Mouse (Mus musculus) cortical plate, adult 2 months (tissue): ENCODE data around the gene Actl6b. TPM values are rescaled to one million over a fixed set of nuclear protein-coding genes. Genes with fewer than 3 reads are reported as not detected.

ENCODE experiments used
- H3K27ac ChIP-seq: fragments of 200-500 bp; 2 replicates; pipeline ENCODE4 v1.5.1; 2012; ENCODE audit warnings: low read length, control low read depth, inconsistent platforms; ENCODE audit not compliant: insufficient read depth
- H3K4me1 ChIP-seq: fragments of 200-500 bp; 2 replicates; pipeline ENCODE4 v1.6.1; 2011; ENCODE audit warnings: low read length; ENCODE audit not compliant: control insufficient read depth, insufficient read depth
- H3K4me3 ChIP-seq: fragments of 200-500 bp; 2 replicates; pipeline ENCODE4 v1.5.1; 2011; ENCODE audit warnings: mild to moderate bottlenecking, low read length, control low read depth; ENCODE audit not compliant: insufficient read depth
- CTCF ChIP-seq: fragments of 200-500 bp; IDR thresholded peaks from 2 replicates; pipeline ENCODE4 v1.5.1; 2011; ENCODE audit warnings: mild to moderate bottlenecking, control low read depth, low read length; ENCODE audit not compliant: insufficient read depth; ENCODE audit errors: extremely low read depth
- POLR2A ChIP-seq: fragments of 200-500 bp; IDR thresholded peaks from 2 replicates; pipeline ENCODE4 v1.6.1; 2011; ENCODE audit warnings: mild to moderate bottlenecking, low read length, control low read depth; ENCODE audit not compliant: insufficient read depth; ENCODE audit errors: extremely low read depth
- polyA plus RNA-seq: library from polyadenylated mRNA; depleted of rRNA; stranded (reverse); fragments of >200 nt; gene quantifications from 2 replicates; pipeline ENCODE4 v1.2.3, GENCODE M21; 2012

Actl6b gene
- polyA plus RNA-seq, 1 experiment = 179 TPM

GRCm38 (mm10) chr5:137533117-137533827 lies 20.0 kb upstream of the Actl6b start, which contains the start of the genes Epo and Gnb2:
Gene Epo (minus strand): TSS chr5:137533242.
Gene Gnb2 (minus strand): TSS chr5:137533510.
- H3K4me1 ChIP-seq = peaks cover 2% of the 10 kb centered on the region; the same call in 1 of the 2 replicates
- no peak for TF ChIP-seq CTCF
- peak; percentile 81 for TF ChIP-seq POLR2A
- H3K27ac ChIP-seq = peak within 1 kb of the TSS; percentile 98
- peak within 1 kb of the TSS; percentile 93 for H3K4me3 ChIP-seq

DNA sequence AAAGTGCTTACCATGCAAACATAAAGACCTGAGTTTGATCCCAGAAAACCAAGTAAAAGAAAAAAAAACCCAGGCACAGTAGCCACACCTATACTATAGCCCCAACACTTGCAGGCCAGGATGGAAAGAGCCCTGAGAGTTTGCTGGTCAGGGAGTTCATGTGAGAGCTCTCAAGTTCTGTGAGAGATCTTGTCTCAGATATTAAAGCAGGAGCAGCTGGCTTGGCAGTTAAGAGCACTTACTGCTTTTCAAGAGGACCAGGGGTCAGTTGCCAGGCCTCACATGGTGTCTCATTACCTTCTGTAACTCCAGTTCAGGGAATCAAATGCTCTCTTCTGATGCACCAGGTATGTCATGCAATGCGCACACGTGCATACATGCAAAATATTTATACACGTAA lies 18.6 kb upstream of the Actl6b start:
- no peak overlapping the region for H3K27ac ChIP-seq
- no peak for TF ChIP-seq POLR2A
- no peak for TF ChIP-seq CTCF
- H3K4me3 ChIP-seq = no peak overlapping the region
- peaks cover 2% of the 10 kb centered on the region; the same call in 1 of the 2 replicates for H3K4me1 ChIP-seq

DNA sequence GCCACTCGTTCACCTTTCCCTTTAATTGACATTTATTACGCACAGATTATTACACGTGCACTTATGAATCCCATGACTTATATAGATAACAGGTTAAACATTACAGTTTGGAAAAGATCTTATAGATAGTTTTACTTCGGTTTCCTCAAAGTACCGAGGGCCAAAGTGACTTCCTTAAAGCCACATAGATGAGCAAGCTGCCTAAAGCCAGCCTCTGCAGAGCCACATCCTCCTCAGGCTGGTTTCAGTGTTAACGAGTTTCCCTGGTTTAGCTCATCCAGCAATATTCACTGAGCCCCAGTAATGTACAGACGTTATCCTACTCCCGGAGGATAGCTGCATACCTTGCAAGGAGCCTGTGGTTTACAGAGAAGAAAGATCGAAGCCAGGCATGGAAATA lies 18.0 kb upstream of the Actl6b start:
- Histone ChIP-seq H3K4me1 (no peaks in the 10 kb centered on the region; the same call in 1 of the 2 replicates), H3K4me3 (no peak overlapping the region), H3K27ac (no peak overlapping the region)
- TF ChIP-seq CTCF (no peak), POLR2A (no peak)

- Histone ChIP-seq H3K4me1 (no peaks in the 10 kb centered on the region; the same call in 1 of the 2 replicates), H3K27ac (no peak overlapping the region), H3K4me3 (no peak overlapping the region)
- TF ChIP-seq CTCF = no peak
- TF ChIP-seq POLR2A = no peak
These were observed 15.9 kb upstream of the Actl6b start for GRCm38 (mm10) chr5:137537461-137537860.

- Histone ChIP-seq H3K4me3 (no peak overlapping the region), H3K27ac (no peak overlapping the region), H3K4me1 (no peaks in the 10 kb centered on the region; the same call in 1 of the 2 replicates)
- no peak for TF ChIP-seq POLR2A
- TF ChIP-seq CTCF = no peak
These were observed 14.0 kb upstream of the Actl6b start for GRCm38 (mm10) chr5:137539291-137539801.

- H3K4me3 ChIP-seq = no peak overlapping the region
- TF ChIP-seq POLR2A = no peak
- no peak for TF ChIP-seq CTCF
- no peaks in the 10 kb centered on the region; the same call in 1 of the 2 replicates for H3K4me1 ChIP-seq
- H3K27ac ChIP-seq = no peak overlapping the region
These were observed 12.3 kb upstream of the Actl6b start for GRCm38 (mm10) chr5:137540991-137541390.

DNA sequence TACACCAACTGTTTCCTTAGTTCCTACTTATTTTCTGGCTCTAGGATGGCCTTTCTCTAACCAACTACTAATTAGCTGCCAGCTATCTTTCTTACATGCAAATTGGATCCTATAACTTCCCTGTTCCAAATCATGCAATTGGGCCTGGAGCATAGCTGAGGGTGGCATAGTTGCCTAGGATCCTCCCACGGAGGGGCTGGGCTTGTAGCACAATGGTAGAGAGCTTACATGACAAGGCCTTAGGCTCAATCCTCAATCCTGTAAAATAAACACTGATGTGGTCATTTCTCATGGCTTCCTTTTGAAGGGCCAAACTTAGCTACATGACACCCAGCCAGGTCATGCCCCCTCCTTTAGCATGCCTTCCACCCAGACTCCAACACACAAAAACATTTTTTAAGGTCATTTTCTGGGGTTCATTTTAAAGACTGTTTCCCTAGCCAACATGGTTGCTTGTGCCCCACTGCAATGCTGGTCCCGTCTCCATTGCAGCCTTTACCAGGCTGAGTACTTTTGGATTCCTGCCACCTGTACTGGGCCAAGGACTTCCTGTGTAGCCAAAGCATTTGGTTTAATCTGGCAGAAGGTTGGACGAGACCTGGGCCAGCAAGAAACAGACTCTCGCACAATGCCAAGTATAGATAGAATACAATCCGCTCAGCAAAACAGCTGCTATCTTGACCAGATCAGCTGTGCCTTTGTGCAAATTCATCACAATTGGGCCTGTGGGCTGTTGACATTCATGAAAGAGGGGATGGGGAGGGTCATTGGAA lies 11.4 kb upstream of the Actl6b start:
- H3K4me3 ChIP-seq = no peak overlapping the region
- TF ChIP-seq CTCF (no peak), POLR2A (no peak)
- H3K27ac ChIP-seq = no peak overlapping the region
- no peaks in the 10 kb centered on the region; the same call in 1 of the 2 replicates for H3K4me1 ChIP-seq

GRCm38 (mm10) chr5:137544926-137545325 lies 8.4 kb upstream of the Actl6b start:
- TF ChIP-seq CTCF = no peak
- no peak for TF ChIP-seq POLR2A
- H3K4me1 ChIP-seq = no peaks in the 10 kb centered on the region

GRCm38 (mm10) chr5:137545596-137545995 lies 7.7 kb upstream of the Actl6b start:
- no peaks in the 10 kb centered on the region for H3K4me1 ChIP-seq
- H3K4me3 ChIP-seq = no peak overlapping the region
- TF ChIP-seq POLR2A (no peak), CTCF (no peak)
- no peak overlapping the region for H3K27ac ChIP-seq

More at GRCm38 (mm10) chr5:137544926-137545325, 8.4 kb upstream of the Actl6b start:
- no peak overlapping the region for H3K27ac ChIP-seq
- no peak overlapping the region for H3K4me3 ChIP-seq
